Mouse (Mus musculus): ENCODE measurements around the gene Slc38a3. TPM values are rescaled to one million over a fixed set of nuclear protein-coding genes. Genes with fewer than 3 reads are reported as not detected.

Gene Slc38a3
- polyA plus RNA-seq, 1 experiment from 2014 or later: 3.9 TPM

- Histone ChIP-seq H3K27me3 (ENCODE audit: low read depth, poor library complexity, severe bottlenecking) (no peaks in the 10 kb centered on the region), H3K27ac (no peak overlapping the region), H3K9me3 (replicated peaks) (no peaks in the 10 kb centered on the region), H3K4me3 (no peak overlapping the region), H3K36me3 (peaks cover 2% of the 10 kb centered on the region; the same call in 1 of the 2 replicates), H3K4me1 (peaks cover 12% of the 10 kb centered on the region)
- no peak for DNase-seq (ENCODE audit: low spot score)
- WGBS: 89% methylated on average over 2 of the region's 2 CpGs
These were observed 15.9 kb downstream of the Slc38a3 start for GRCm38 (mm10) chr9:107653474-107653873.

GRCm38 (mm10) chr9:107650708-107651481, 18.4 kb downstream of the Slc38a3 start:
- 61% methylated on average over 12 of the region's 12 CpGs for WGBS
- Histone ChIP-seq H3K36me3 (peaks cover 2% of the 10 kb centered on the region; the same call in 1 of the 2 replicates), H3K9me3 (replicated peaks) (no peaks in the 10 kb centered on the region), H3K27ac (peak overlapping the region; percentile 3; the same call in 1 of the 2 replicates), H3K4me1 (peaks cover 12% of the 10 kb centered on the region), H3K4me3 (no peak overlapping the region), H3K27me3 (ENCODE audit: low read depth, poor library complexity, severe bottlenecking) (no peaks in the 10 kb centered on the region)
- DNase-seq (ENCODE audit: low spot score): no peak

GRCm38 (mm10) chr9:107650225-107650624, 19.1 kb downstream of the Slc38a3 start:
- WGBS: 80% methylated on average over 7 of the region's 7 CpGs
- H3K36me3 ChIP-seq: 0 out of 2 replicates have a peak, but pooled peaks cover 2% of the 10 kb centered on the region
- no peaks in the 10 kb centered on the region for H3K9me3 ChIP-seq (replicated peaks)
- no peak overlapping the region for H3K4me3 ChIP-seq
- no peak for DNase-seq (ENCODE audit: low spot score)
- peak overlapping the region; percentile 3; the same call in 1 of the 2 replicates for H3K27ac ChIP-seq
- H3K4me1 ChIP-seq: peaks cover 15% of the 10 kb centered on the region
- no peaks in the 10 kb centered on the region for H3K27me3 ChIP-seq (ENCODE audit: low read depth, poor library complexity, severe bottlenecking)

- Histone ChIP-seq H3K4me3 (no peak overlapping the region), H3K27ac (no peak overlapping the region), H3K36me3 (0 out of 2 replicates have a peak, but pooled peaks cover 2% of the 10 kb centered on the region), H3K4me1 (peaks cover 29% of the 10 kb centered on the region), H3K9me3 (replicated peaks) (no peaks in the 10 kb centered on the region), H3K27me3 (ENCODE audit: low read depth, poor library complexity, severe bottlenecking) (no peaks in the 10 kb centered on the region)
- WGBS: 83% methylated on average over 3 of the region's 3 CpGs
- DNase-seq (ENCODE audit: low spot score): no peak
These were observed 20.6 kb downstream of the Slc38a3 start for GRCm38 (mm10) chr9:107648767-107649166.

- Histone ChIP-seq H3K9me3 (replicated peaks) (no peaks in the 10 kb centered on the region), H3K27me3 (ENCODE audit: low read depth, poor library complexity, severe bottlenecking) (no peaks in the 10 kb centered on the region), H3K4me1 (peaks cover 31% of the 10 kb centered on the region), H3K36me3 (0 out of 2 replicates have a peak, but pooled peaks cover 2% of the 10 kb centered on the region), H3K4me3 (no peak overlapping the region), H3K27ac (no peak overlapping the region)
- no peak for DNase-seq (ENCODE audit: low spot score)
- WGBS: 81% methylated on average over 6 of the region's 6 CpGs
These were observed 22.4 kb downstream of the Slc38a3 start for GRCm38 (mm10) chr9:107646975-107647374.

- Histone ChIP-seq H3K27me3 (ENCODE audit: low read depth, poor library complexity, severe bottlenecking) (no peaks in the 10 kb centered on the region), H3K4me1 (peaks cover 35% of the 10 kb centered on the region), H3K9me3 (replicated peaks) (no peaks in the 10 kb centered on the region), H3K4me3 (no peak overlapping the region), H3K36me3 (no peaks in the 10 kb centered on the region), H3K27ac (no peak overlapping the region)
- DNase-seq (ENCODE audit: low spot score): peak; percentile 93
- 8% methylated on average over 5 of the region's 5 CpGs for WGBS
These were observed 23.8 kb downstream of the Slc38a3 start for GRCm38 (mm10) chr9:107645577-107645976.

GRCm38 (mm10) chr9:107645153-107645510, 24.2 kb downstream of the Slc38a3 start:
- no peak for DNase-seq (ENCODE audit: low spot score)
- H3K9me3 ChIP-seq (replicated peaks): no peaks in the 10 kb centered on the region
- no peaks in the 10 kb centered on the region for H3K27me3 ChIP-seq (ENCODE audit: low read depth, poor library complexity, severe bottlenecking)
- H3K36me3 ChIP-seq: no peaks in the 10 kb centered on the region
- peak overlapping the region; percentile 81 for H3K27ac ChIP-seq
- H3K4me3 ChIP-seq: peak overlapping the region; percentile 48; the same call in 1 of the 2 replicates
- peaks cover 36% of the 10 kb centered on the region for H3K4me1 ChIP-seq
- 48% methylated on average over 7 of the region's 7 CpGs for WGBS

- 6% methylated on average over 35 of the region's 35 CpGs for WGBS
- Histone ChIP-seq H3K4me3 (peak overlapping the region; percentile 48), H3K9me3 (replicated peaks) (no peaks in the 10 kb centered on the region), H3K27me3 (ENCODE audit: low read depth, poor library complexity, severe bottlenecking) (no peaks in the 10 kb centered on the region), H3K27ac (peak overlapping the region; percentile 81), H3K36me3 (no peaks in the 10 kb centered on the region), H3K4me1 (peaks cover 39% of the 10 kb centered on the region)
- DNase-seq (ENCODE audit: low spot score): peak; percentile 99
These were observed 24.7 kb downstream of the Slc38a3 start for GRCm38 (mm10) chr9:107644495-107645152.

- H3K27ac ChIP-seq: peak overlapping the region; percentile 81
- peaks cover 39% of the 10 kb centered on the region for H3K4me1 ChIP-seq
- H3K9me3 ChIP-seq (replicated peaks): no peaks in the 10 kb centered on the region
- peak overlapping the region; percentile 48; the same call in 1 of the 2 replicates for H3K4me3 ChIP-seq
- no peak for DNase-seq (ENCODE audit: low spot score)
- WGBS: 94% methylated on average over 13 of the region's 13 CpGs
- H3K27me3 ChIP-seq (ENCODE audit: low read depth, poor library complexity, severe bottlenecking): no peaks in the 10 kb centered on the region
- no peaks in the 10 kb centered on the region for H3K36me3 ChIP-seq
These were observed 25.7 kb downstream of the Slc38a3 start for GRCm38 (mm10) chr9:107643544-107644214.

- Histone ChIP-seq H3K9me3 (replicated peaks) (no peaks in the 10 kb centered on the region), H3K4me1 (peaks cover 51% of the 10 kb centered on the region), H3K27me3 (ENCODE audit: low read depth, poor library complexity, severe bottlenecking) (no peaks in the 10 kb centered on the region), H3K27ac (peak overlapping the region; percentile 50), H3K4me3 (no peak overlapping the region), H3K36me3 (no peaks in the 10 kb centered on the region)
- 40% methylated on average over 8 of the region's 8 CpGs for WGBS
- DNase-seq (ENCODE audit: low spot score): no peak
These were observed 27.7 kb downstream of the Slc38a3 start for GRCm38 (mm10) chr9:107641666-107642065.

- peak overlapping the region; percentile 19; the same call in 1 of the 2 replicates for H3K4me3 ChIP-seq
- no peak for DNase-seq (ENCODE audit: low spot score)
- no peaks in the 10 kb centered on the region for H3K9me3 ChIP-seq (replicated peaks)
- H3K27me3 ChIP-seq (ENCODE audit: low read depth, poor library complexity, severe bottlenecking): no peaks in the 10 kb centered on the region
- 60% methylated on average over 8 of the region's 8 CpGs for WGBS
- H3K4me1 ChIP-seq: peaks cover 60% of the 10 kb centered on the region
- peak overlapping the region; percentile 50 for H3K27ac ChIP-seq
- H3K36me3 ChIP-seq: no peaks in the 10 kb centered on the region
These were observed 29.0 kb downstream of the Slc38a3 start for GRCm38 (mm10) chr9:107640257-107640772.

GRCm38 (mm10) chr9:107637070-107637469, 32.3 kb downstream of the Slc38a3 start:
- peaks cover 8% of the 10 kb centered on the region for H3K36me3 ChIP-seq

More at GRCm38 (mm10) chr9:107637070-107637469, 32.3 kb downstream of the Slc38a3 start:
- peak; percentile 58 for DNase-seq (ENCODE audit: low spot score)
- no peaks in the 10 kb centered on the region for H3K9me3 ChIP-seq (replicated peaks)
- no peaks in the 10 kb centered on the region for H3K27me3 ChIP-seq (ENCODE audit: low read depth, poor library complexity, severe bottlenecking)
- peak overlapping the region; percentile 24; the same call in 1 of the 2 replicates for H3K4me3 ChIP-seq
- WGBS: 32% methylated on average over 7 of the region's 7 CpGs
- peaks cover 75% of the 10 kb centered on the region for H3K4me1 ChIP-seq
- H3K27ac ChIP-seq: peak overlapping the region; percentile 69

Data from limb, embryonic 10.5 days (tissue).